Mouse (Mus musculus) liver, embryonic 14.5 days (tissue): ENCODE results near the gene Proca1.

ENCODE experiments used
- CTCF ChIP-seq: IDR thresholded peaks from 2 replicates; pipeline ENCODE4 v1.5.1; 2016; ENCODE audit warnings: antibody characterized with exemption, low read depth, control low read depth
- EP300 ChIP-seq: IDR thresholded peaks from 2 replicates; pipeline ENCODE4 v1.6.1; 2016; ENCODE audit warnings: antibody characterized with exemption, low read depth

DNA sequence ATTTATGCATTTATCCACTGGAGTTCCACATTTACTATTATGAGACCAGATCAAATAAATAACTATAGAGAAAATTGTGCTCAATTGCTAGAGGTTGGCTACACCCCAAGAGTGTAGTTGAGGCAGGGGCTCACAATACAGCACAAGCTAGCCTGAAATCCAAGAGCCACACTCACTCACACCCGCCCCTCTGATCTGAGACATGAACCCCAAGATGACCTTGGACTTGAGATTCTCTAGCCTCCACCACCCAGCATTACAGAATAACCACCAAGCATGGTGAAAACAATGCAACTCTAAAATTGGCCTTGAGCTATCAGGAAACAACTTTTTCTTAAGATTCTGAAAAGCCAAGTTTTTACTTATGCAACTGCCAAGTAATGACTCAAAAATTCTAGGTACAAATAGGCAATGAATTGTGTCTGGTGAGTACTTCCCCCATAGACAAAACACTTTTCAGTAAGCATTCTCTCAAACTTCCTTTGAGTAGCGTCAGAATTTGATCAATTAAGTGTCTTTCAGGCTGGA is 11.3 kb upstream of the Proca1 start:
- TF ChIP-seq CTCF (no peak), EP300 (no peak)
